Mouse (Mus musculus): Measurements from ENCODE around the gene Rbm46. TPM values are rescaled to one million over a fixed set of nuclear protein-coding genes. Genes with fewer than 3 reads are reported as not detected.

The Rbm46 gene
- polyA plus RNA-seq, 1 experiment, result 0.07 TPM

DNA sequence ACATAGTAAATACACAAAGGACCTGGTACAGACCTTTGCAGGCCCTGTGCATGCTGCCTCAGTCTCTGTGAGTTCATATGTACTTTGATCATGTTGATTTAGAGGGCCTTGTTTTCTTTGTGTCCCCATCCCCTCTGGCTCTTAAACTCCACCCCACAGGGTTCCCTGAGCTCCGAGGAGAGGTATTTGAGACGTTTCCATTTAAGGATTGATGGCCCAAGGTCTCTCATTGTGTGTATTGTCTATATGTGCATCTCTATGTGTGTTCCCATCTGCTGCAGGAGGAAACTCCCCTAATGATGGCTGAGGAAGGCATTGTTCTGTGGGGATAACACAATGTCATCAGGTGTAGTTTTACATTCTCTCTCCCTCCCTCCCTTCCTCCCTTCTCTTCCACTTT, 12.6 kb upstream of the Rbm46 start:
- H3K4me3 ChIP-seq (ENCODE audit: extremely low read depth, insufficient read depth, insufficient read length), result no peak overlapping the region
- no peaks in the 10 kb centered on the region for H3K27me3 ChIP-seq (ENCODE audit: control insufficient read depth, insufficient read depth, low read length)
- 40% methylated on average over 2 of the region's 2 CpGs for WGBS
- H3K4me1 ChIP-seq (ENCODE audit: control insufficient read depth, insufficient read depth, insufficient read length), result no peaks in the 10 kb centered on the region
- no peak for TF ChIP-seq POLR2A (IDR thresholded peaks at IDR 0.05; ENCODE audit: low read depth, low read length)
- no peaks in the 10 kb centered on the region for H3K36me3 ChIP-seq (ENCODE audit: control insufficient read depth, insufficient read depth, low read length)
- no peak for DNase-seq (ENCODE audit: low read depth in 1 of 2, low spot score in 2 of 2)
- H3K27ac ChIP-seq (ENCODE audit: insufficient read depth, low read length), result no peak overlapping the region

DNA sequence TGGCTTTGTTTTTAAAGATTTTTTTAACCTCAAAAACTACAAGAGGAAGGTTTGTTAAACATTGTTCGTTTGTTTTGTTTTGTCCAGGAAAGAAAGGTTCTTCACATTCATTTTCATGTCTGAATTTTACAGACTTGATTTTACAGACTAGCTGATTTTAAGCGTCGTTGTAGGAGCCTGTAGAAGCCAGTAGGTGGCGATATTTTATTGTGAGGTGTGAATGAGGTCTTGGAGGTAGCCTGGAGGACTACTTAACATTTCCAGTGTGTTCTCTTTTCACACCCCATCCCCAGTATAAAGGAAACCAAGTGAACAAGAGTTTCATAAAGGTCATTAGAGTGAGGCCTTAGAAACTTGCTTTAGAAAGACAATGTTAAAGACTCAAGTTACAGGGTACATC, 975 bp upstream of the Rbm46 start:
- no peak for TF ChIP-seq POLR2A (IDR thresholded peaks at IDR 0.05; ENCODE audit: low read depth, low read length)
- no peak for TF ChIP-seq CTCF (IDR thresholded peaks at IDR 0.05; ENCODE audit: extremely low read depth, insufficient read depth, insufficient read length, insufficient replicate concordance)
- DNase-seq (ENCODE audit: low read depth in 1 of 2, low spot score in 2 of 2), result no peak
- 4% methylated on average over 4 of the region's 4 CpGs for WGBS

DNA sequence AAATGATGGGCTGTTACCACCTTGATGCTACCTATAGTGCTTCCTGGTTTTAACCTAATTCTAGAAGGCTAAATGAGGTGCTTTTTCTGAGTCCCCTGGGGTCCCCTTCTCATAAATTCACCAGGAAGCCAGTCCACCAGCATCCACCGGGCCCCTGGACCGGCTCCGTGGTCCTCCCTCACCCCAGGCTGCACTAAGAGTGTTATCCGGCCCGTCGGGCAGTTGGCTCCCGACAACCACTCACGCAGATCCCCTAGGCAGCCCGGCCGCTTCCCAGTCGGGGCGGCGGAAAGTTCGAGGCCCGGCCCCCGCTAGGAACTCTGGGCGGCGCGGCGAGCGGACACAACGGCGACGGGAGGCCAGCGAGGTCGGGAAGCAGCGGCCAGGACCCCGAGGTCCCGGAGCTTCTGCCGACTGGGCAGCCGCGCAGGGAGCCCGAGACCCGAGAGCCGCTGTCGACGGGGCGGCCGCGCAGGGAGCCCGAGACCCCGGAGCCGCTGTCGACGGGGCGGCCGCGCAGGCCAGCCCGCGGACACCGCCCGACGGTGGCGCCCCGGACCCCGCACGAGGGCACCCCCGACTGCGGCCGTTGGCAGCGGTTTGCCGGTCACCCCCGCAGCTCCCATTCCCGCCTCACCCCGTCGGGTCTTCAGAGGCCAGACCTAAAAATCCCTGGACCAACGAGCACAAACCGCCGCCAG, 462 bp downstream of the Rbm46 start:
- Histone ChIP-seq H3K36me3 (ENCODE audit: control insufficient read depth, insufficient read depth, low read length) (no peaks in the 10 kb centered on the region), H3K27ac (ENCODE audit: insufficient read depth, low read length) (no peak overlapping the region), H3K27me3 (ENCODE audit: control insufficient read depth, insufficient read depth, low read length) (peaks cover 6% of the 10 kb centered on the region), H3K4me3 (ENCODE audit: extremely low read depth, insufficient read depth, insufficient read length) (no peak overlapping the region), H3K4me1 (ENCODE audit: control insufficient read depth, insufficient read depth, insufficient read length) (no peaks in the 10 kb centered on the region)
- DNase-seq (ENCODE audit: low read depth in 1 of 2, low spot score in 2 of 2), result no peak
- WGBS, result 37% methylated on average over 67 of the region's 69 CpGs
- no peak for TF ChIP-seq POLR2A (IDR thresholded peaks at IDR 0.05; ENCODE audit: low read depth, low read length)
- TF ChIP-seq CTCF (IDR thresholded peaks at IDR 0.05; ENCODE audit: extremely low read depth, insufficient read depth, insufficient read length, insufficient replicate concordance), result no peak

More for the DNA sequence above, 975 bp upstream of the Rbm46 start:
- H3K36me3 ChIP-seq (ENCODE audit: control insufficient read depth, insufficient read depth, low read length), result no peaks in the 10 kb centered on the region
- no peak overlapping the region for H3K27ac ChIP-seq (ENCODE audit: insufficient read depth, low read length)
- H3K4me1 ChIP-seq (ENCODE audit: control insufficient read depth, insufficient read depth, insufficient read length), result no peaks in the 10 kb centered on the region
- no peak overlapping the region for H3K4me3 ChIP-seq (ENCODE audit: extremely low read depth, insufficient read depth, insufficient read length)
- H3K27me3 ChIP-seq (ENCODE audit: control insufficient read depth, insufficient read depth, low read length), result peaks cover 6% of the 10 kb centered on the region

DNA sequence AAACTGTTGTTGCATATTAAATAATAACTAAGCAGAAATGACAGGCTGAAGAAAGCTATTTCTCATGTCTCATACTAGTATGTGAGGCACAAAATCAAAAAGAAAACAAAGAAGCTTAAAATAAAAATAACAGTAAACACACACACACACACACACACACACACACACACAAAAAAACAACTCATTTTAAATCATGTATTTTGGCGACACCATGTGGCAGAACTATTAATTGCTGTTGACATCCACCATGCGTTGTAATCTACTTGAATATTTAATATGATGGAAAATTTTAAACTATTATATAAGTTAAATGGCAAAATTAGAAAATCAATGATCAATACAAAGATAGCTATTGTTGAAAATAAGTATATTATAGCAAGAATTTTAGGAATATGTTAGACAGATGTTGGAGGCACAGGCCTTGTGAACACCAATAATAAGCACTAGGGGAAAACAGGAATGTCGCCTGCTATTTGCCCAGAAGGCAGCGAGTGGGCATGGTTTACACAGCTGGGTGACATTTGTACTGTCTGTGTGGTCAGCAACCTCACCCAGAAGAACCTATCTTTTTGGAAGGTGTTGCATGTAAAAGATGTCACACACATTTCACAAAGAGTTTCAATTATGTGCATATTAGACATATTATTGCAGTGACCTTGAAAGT, 18.7 kb downstream of the Rbm46 start:
- 40% methylated on average over 4 of the region's 4 CpGs for WGBS

DNA sequence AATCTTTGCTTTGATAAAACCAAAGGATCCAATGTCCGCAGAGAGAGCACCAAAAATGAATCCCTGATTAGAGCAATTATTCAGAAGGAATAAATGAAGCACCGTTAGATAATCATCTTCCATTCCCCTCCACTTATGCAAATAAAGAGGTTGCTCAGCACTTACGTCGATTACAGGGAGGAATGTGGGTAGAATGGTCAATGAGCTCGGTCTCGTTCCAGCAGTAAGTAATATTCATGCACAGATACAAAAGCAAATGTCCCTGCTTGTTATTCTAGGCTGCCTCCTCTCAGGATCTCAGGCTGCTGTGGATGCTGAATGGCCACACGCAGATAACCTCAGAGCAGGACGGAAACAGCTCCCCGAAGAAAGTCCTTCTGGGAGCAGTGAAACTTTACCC, 51.1 kb downstream of the Rbm46 start:
- Histone ChIP-seq H3K4me3 (ENCODE audit: extremely low read depth, insufficient read depth, insufficient read length) (no peak overlapping the region), H3K27ac (ENCODE audit: insufficient read depth, low read length) (no peak overlapping the region), H3K4me1 (ENCODE audit: control insufficient read depth, insufficient read depth, insufficient read length) (no peaks in the 10 kb centered on the region), H3K27me3 (ENCODE audit: control insufficient read depth, insufficient read depth, low read length) (no peaks in the 10 kb centered on the region), H3K36me3 (ENCODE audit: control insufficient read depth, insufficient read depth, low read length) (no peaks in the 10 kb centered on the region)
- WGBS, result 91% methylated on average over 9 of the region's 9 CpGs
- TF ChIP-seq CTCF (IDR thresholded peaks at IDR 0.05; ENCODE audit: extremely low read depth, insufficient read depth, insufficient read length, insufficient replicate concordance) (no peak), POLR2A (IDR thresholded peaks at IDR 0.05; ENCODE audit: low read depth, low read length) (no peak)
- no peak for DNase-seq (ENCODE audit: low read depth in 1 of 2, low spot score in 2 of 2)

More for the DNA sequence above, 18.7 kb downstream of the Rbm46 start:
- TF ChIP-seq CTCF (IDR thresholded peaks at IDR 0.05; ENCODE audit: extremely low read depth, insufficient read depth, insufficient read length, insufficient replicate concordance) (no peak), POLR2A (IDR thresholded peaks at IDR 0.05; ENCODE audit: low read depth, low read length) (no peak)
- H3K4me3 ChIP-seq (ENCODE audit: extremely low read depth, insufficient read depth, insufficient read length), result no peak overlapping the region
- H3K4me1 ChIP-seq (ENCODE audit: control insufficient read depth, insufficient read depth, insufficient read length), result no peaks in the 10 kb centered on the region
- no peaks in the 10 kb centered on the region for H3K36me3 ChIP-seq (ENCODE audit: control insufficient read depth, insufficient read depth, low read length)
- no peaks in the 10 kb centered on the region for H3K27me3 ChIP-seq (ENCODE audit: control insufficient read depth, insufficient read depth, low read length)
- no peak for DNase-seq (ENCODE audit: low read depth in 1 of 2, low spot score in 2 of 2)
- no peak overlapping the region for H3K27ac ChIP-seq (ENCODE audit: insufficient read depth, low read length)

DNA sequence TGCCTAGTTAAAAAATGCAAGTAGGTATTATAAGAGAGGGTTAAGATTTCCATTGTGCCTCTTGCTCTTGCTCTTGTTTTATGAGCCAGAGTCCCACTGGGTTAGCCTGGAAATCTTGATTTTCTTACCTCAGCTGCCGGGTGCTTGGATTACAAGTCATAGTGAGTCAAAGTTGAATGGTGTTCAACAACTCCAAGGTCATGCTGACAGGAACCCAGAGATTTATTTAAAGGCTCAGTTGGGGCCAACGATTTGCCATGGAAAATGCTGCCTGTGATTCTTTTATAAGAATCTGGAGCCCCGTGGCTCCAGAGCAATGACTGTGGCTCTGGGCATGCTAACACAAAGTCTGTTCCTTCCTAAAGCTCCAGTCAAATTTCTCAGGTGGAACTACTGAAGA, 64.4 kb downstream of the Rbm46 start:
- Histone ChIP-seq H3K4me3 (ENCODE audit: extremely low read depth, insufficient read depth, insufficient read length) (no peak overlapping the region), H3K36me3 (ENCODE audit: control insufficient read depth, insufficient read depth, low read length) (no peaks in the 10 kb centered on the region), H3K27ac (ENCODE audit: insufficient read depth, low read length) (no peak overlapping the region), H3K27me3 (ENCODE audit: control insufficient read depth, insufficient read depth, low read length) (no peaks in the 10 kb centered on the region), H3K4me1 (ENCODE audit: control insufficient read depth, insufficient read depth, insufficient read length) (no peaks in the 10 kb centered on the region)
- WGBS, result 89% methylated on average over 3 of the region's 3 CpGs
- no peak for DNase-seq (ENCODE audit: low read depth in 1 of 2, low spot score in 2 of 2)
- TF ChIP-seq POLR2A (IDR thresholded peaks at IDR 0.05; ENCODE audit: low read depth, low read length), result no peak
- TF ChIP-seq CTCF (IDR thresholded peaks at IDR 0.05; ENCODE audit: extremely low read depth, insufficient read depth, insufficient read length, insufficient replicate concordance), result no peak
